Mouse (Mus musculus) G1E (cell line): ENCODE measurements around the gene Cactin. TPM values are rescaled to one million over a fixed set of nuclear protein-coding genes. Genes with fewer than 3 reads are reported as not detected.
A peak's percentile ranks its signal among the peaks of the same experiment; 100 is the strongest.

Source experiments
- ATAC-seq: 2 replicates; pipeline ENCODE4 v1.8.0; 2016; ENCODE audit warnings: mild to moderate bottlenecking; ENCODE audit not compliant: insufficient number of reproducible peaks, poor library complexity, low FRiP score, severe bottlenecking; ENCODE audit errors: extremely low read depth
- DNase-seq: peaks from one replicate; pipeline ENCODE4 v3.0.0; 2012; ENCODE audit warnings: low spot score
- H3K27me3 ChIP-seq: 2 replicates; pipeline ENCODE4 v1.6.1; 2012; ENCODE audit warnings: mild to moderate bottlenecking, low read length, inconsistent platforms; ENCODE audit not compliant: insufficient read depth
- H3K36me3 ChIP-seq: replicated peaks from 2 replicates; pipeline ENCODE3; 2012; ENCODE audit warnings: mild to moderate bottlenecking, inconsistent platforms
- H3K4me1 ChIP-seq: 2 replicates; pipeline ENCODE4 v1.6.1; 2012; ENCODE audit warnings: low read depth, low read length, inconsistent platforms, mixed read lengths; ENCODE audit not compliant: insufficient read depth
- H3K4me3 ChIP-seq: 2 replicates; pipeline ENCODE4 v1.5.1; 2012; ENCODE audit warnings: low read depth, mild to moderate bottlenecking, inconsistent platforms, low read length, moderate library complexity, mixed read lengths
- H3K9me3 ChIP-seq: replicated peaks from 2 replicates; pipeline ENCODE4 v1.6.1; 2012; ENCODE audit warnings: inconsistent platforms
- CTCF ChIP-seq: IDR thresholded peaks from 2 replicates; pipeline ENCODE4 v1.5.1; 2012; ENCODE audit warnings: low read depth, low read length, inconsistent platforms, mixed read lengths
- GATA1 ChIP-seq: IDR thresholded peaks from 2 replicates; pipeline ENCODE4 v1.6.1; 2012; ENCODE audit warnings: borderline replicate concordance, low read length, inconsistent platforms, mixed read lengths
- GATA2 ChIP-seq: IDR thresholded peaks from 2 replicates; pipeline ENCODE4 v1.6.1; 2012; ENCODE audit warnings: low read depth, low read length, inconsistent platforms, borderline replicate concordance
- POLR2AphosphoS5 ChIP-seq: IDR thresholded peaks from 2 replicates; pipeline ENCODE4 v1.6.1; 2012; ENCODE audit warnings: low read depth, low read length, inconsistent platforms; ENCODE audit not compliant: insufficient replicate concordance
- TAL1 ChIP-seq: conservative IDR thresholded peaks from 2 replicates; pipeline ENCODE4 v1.6.1; 2012; ENCODE audit warnings: low read depth, low read length, inconsistent platforms, mixed read lengths
- polyA plus RNA-seq: library from polyadenylated mRNA; stranded (reverse); fragments of >175 nt; gene quantifications from 2 replicates; pipeline ENCODE4 v1.2.3, GENCODE M21; 2012
- total RNA-seq, 2 experiments: library from RNA; stranded (forward) in 1 of 2; stranded (reverse) in 1 of 2; fragments of 200-1000 nt in 1 of 2; fragments of >200 nt in 1 of 2; fragmentation: Nextera tagmentation in 1 of 2; gene quantifications; 2 replicates each; pipeline ENCODE4 v1.2.3; 2014 to 2017

The Cactin gene
- total and polyA plus RNA-seq, 3 experiments: 11.4 to 77.9 (median 23.9) TPM

GRCm38 (mm10) chr10:81316338-81317060, 4.4 kb upstream of the Cactin start:
- peaks cover 69% of the 10 kb centered on the region for H3K4me1 ChIP-seq
- no peak for ATAC-seq
- H3K27me3 ChIP-seq: no peaks in the 10 kb centered on the region
- H3K4me3 ChIP-seq: peak overlapping the region; percentile 49; the same call in 1 of the 2 replicates
- peaks cover 80% of the 10 kb centered on the region for H3K36me3 ChIP-seq
- H3K9me3 ChIP-seq: no peaks in the 10 kb centered on the region
- no peak for TF ChIP-seq GATA1
- DNase-seq: peak; percentile 40

GRCm38 (mm10) chr10:81317273-81317672, 3.6 kb upstream of the Cactin start:
- Histone ChIP-seq H3K4me1 (peaks cover 75% of the 10 kb centered on the region), H3K4me3 (peak overlapping the region; percentile 49; the same call in 1 of the 2 replicates), H3K36me3 (peaks cover 76% of the 10 kb centered on the region), H3K9me3 (no peaks in the 10 kb centered on the region), H3K27me3 (no peaks in the 10 kb centered on the region)
- ATAC-seq (no peak), DNase-seq (peak; percentile 52)
- no peak for TF ChIP-seq GATA2

GRCm38 (mm10) chr10:81318589-81319329, 2.1 kb upstream of the Cactin start:
- H3K9me3 ChIP-seq: no peaks in the 10 kb centered on the region
- peak overlapping the region; percentile 98; the same call in 1 of the 2 replicates for H3K4me3 ChIP-seq
- ATAC-seq (no peak), DNase-seq (no peak)
- H3K4me1 ChIP-seq: peaks cover 78% of the 10 kb centered on the region
- no peaks in the 10 kb centered on the region; the same call in 1 of the 2 replicates for H3K27me3 ChIP-seq
- H3K36me3 ChIP-seq: peaks cover 76% of the 10 kb centered on the region
- TF ChIP-seq CTCF: no peak
- no peak for TF ChIP-seq POLR2AphosphoS5
- TF ChIP-seq GATA1: no peak
- TF ChIP-seq GATA2: no peak
- no peak for TF ChIP-seq TAL1

- H3K4me3 ChIP-seq: peak overlapping the region; percentile 98; the same call in 1 of the 2 replicates
- H3K27me3 ChIP-seq: no peaks in the 10 kb centered on the region; the same call in 1 of the 2 replicates
- peaks cover 79% of the 10 kb centered on the region for H3K4me1 ChIP-seq
- H3K36me3 ChIP-seq: peaks cover 76% of the 10 kb centered on the region
- no peaks in the 10 kb centered on the region for H3K9me3 ChIP-seq
- TF ChIP-seq TAL1 (no peak), GATA2 (no peak), GATA1 (no peak), CTCF (no peak), POLR2AphosphoS5 (no peak)
- ATAC-seq (no peak), DNase-seq (no peak)
Observed at GRCm38 (mm10) chr10:81319330-81319699, 1.6 kb upstream of the Cactin start.

- no peaks in the 10 kb centered on the region; the same call in 1 of the 2 replicates for H3K27me3 ChIP-seq
- peak overlapping the region; percentile 98 for H3K4me3 ChIP-seq
- peaks cover 84% of the 10 kb centered on the region for H3K4me1 ChIP-seq
- H3K9me3 ChIP-seq: no peaks in the 10 kb centered on the region
- DNase-seq (peak; percentile 93), ATAC-seq (no peak)
- no peak for TF ChIP-seq TAL1
- no peak for TF ChIP-seq GATA2
- TF ChIP-seq GATA1: no peak
- no peak for TF ChIP-seq POLR2AphosphoS5
- TF ChIP-seq CTCF: no peak
- peaks cover 76% of the 10 kb centered on the region for H3K36me3 ChIP-seq
Observed at GRCm38 (mm10) chr10:81319741-81320549, 958 bp upstream of the Cactin start.

- ATAC-seq (no peak), DNase-seq (peak; percentile 37)
- TF ChIP-seq GATA2 (no peak), POLR2AphosphoS5 (no peak), TAL1 (no peak), CTCF (no peak), GATA1 (no peak)
- Histone ChIP-seq H3K4me1 (peaks cover 77% of the 10 kb centered on the region), H3K36me3 (peaks cover 76% of the 10 kb centered on the region), H3K9me3 (no peaks in the 10 kb centered on the region), H3K27me3 (no peaks in the 10 kb centered on the region; the same call in 1 of the 2 replicates), H3K4me3 (peak overlapping the region; percentile 98)
Observed at GRCm38 (mm10) chr10:81321436-81321835, 533 bp downstream of the Cactin start.
